Mouse (Mus musculus) urinary bladder, adult 18-20 months (tissue): ENCODE measurements around the gene Hist1h2bg.

Experiments used
- DNase-seq, 2 experiments: peaks; one replicate each; pipeline ENCODE4 v3.0.0; 2022; ENCODE audit warnings: low spot score in 2 of 2, mixed read lengths in 2 of 2

Gene Hist1h2bg

DNA sequence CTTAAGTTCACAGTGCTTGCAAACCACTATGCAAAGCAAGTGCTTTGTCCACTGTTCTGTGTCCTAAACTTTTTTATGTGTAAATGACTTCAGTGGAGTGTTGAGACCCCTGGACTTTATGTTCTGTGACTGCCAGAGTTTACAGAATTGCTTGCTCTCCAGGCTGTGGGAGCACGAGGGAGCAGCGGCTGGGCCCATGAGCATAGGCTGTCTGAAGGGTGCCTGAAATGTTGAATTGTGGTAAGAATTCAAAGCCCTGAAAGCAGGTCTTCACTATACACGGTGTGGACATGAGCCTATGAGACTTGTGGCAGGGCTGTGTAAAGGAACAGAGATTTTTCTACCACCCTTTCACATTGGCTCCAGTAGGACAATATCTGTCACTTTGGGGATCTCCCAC is 40.4 kb downstream of the Hist1h2bg start:
- DNase-seq: no peak

DNA sequence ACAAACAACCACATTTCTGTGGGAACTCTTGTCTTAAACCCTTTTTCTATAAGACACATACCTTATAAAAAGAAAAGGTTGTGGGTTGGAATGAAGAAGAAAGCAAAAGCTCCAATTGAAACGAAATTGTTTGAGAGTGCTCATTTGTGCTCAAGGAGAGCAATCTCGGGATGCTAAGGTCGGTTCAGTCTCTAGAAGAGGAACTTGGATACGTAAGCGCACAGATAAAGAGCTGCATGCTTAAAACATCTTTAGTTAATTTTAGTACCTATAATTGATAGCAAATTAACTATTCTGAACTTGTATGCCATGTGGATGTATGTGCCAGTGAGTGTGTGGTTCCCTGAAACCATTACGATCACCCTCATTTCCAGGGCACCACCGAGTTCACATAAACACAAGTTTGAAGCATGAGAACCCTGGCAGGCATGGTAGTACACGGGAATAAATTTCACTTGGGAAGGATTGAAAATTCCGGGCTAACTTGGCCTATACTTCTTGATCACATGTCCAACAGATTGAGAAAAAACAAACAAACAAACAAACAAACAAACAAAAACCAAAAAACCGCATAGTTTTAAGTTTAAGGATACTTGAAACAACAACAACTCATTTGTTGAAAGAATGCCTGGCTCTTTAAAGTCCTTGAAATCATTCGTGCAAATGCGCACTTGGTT is 49.0 kb downstream of the Hist1h2bg start:
- no peak for DNase-seq

DNA sequence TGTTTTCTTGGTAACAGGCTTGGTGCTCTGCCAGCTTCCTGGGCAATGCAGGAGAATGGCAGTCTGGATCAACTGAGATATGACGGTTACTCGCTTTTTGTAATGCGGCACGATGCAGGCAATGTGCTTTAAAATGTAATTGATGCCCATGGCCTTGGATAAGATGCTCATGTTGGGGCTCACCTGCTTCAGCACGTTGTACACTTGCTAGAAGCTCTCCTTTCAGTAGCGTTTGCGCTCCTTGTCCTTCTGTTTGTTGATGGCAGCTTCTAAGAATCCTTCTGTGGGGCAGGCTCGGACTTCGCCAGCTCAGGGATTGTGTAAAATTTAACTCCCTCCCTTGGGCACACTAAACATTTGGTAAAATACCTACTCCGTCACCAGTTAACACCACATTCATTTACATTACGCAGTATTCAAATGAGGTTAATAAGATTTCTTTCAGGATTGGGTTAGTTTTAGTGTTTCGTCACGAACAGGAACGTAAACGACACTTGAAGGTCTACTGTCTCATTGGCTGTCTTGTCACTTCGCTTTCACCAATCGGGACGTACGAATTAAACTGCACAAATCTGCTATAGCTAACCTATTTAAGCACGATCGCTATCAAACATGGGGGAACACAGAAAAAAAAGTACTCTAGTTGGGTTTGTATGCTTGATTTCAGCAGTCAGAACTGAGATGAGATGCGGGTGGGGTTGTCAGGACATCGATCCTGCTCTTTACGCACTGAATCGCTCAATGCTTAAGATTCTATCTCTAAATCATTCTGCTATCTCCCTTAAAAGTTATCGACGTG is 49.7 kb downstream of the Hist1h2bg start, which contains the start of gene Hist1h2be:
Gene Hist1h2be, minus strand, starts transcription at position 392 of the 799 bp plus-strand sequence.
- peak; percentile 43 to 57 for DNase-seq
